Mouse (Mus musculus): ENCODE data around the gene Tmem217. TPM values are rescaled to one million over a fixed set of nuclear protein-coding genes. Genes with fewer than 3 reads are reported as not detected.

Gene Tmem217
- polyA plus RNA-seq, 2 experiments, result 0.09 TPM; not detected in 1

DNA sequence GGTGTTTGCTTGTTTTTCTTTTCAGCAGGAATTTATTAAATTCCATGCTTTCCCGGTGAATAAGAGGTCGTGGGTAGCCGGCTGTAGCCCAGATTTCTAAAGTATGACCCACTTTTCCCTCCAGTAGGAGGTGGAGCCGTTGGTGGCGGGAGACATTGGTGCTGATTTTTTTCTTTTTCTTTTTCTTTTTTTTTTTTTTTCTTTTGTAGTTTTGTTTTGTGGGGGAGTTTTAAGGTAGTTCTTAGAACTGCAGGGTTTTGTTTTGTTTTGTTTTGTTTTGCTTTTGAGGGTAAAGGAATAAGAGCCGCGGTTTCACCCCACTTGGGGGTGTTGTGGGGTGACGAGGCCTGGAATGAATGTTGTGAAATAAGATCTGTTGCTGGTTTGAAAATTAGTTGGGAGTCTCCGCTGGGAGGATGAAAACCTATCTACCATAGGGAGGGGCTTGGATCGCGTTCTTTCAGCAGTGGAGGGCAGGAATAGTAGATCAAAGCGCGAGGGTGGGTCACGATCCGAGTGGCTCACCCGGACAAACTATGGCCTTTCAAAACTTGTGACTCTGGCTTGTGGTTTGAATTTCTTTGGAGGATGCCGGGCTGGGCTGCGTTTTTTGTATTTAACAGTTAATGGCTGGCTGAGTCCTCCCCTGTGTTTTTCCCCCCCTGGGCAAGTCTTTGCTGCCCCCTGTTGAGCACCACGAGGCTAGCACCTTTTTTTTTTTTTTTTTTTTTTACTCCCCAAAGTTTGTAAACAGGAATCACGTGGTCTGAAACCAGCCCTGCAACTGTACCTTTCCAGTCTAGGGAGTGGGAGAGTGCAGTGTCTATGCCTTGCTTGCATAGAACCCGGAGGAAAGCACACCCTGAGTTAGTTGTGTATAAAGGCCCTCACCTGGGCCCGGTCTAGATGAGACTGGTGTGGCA is 59.7 kb downstream of the Tmem217 start:
- TF ChIP-seq EP300 (IDR thresholded peaks at IDR 0.05; ENCODE audit: low read depth), result peak; percentile 26; the same call in 1 of the 2 replicates
- TF ChIP-seq CTCF (IDR thresholded peaks at IDR 0.05; ENCODE audit: low read depth), result peak; percentile 89
- H3K9me3 ChIP-seq (ENCODE audit: control insufficient read depth, low read length), result no peaks in the 10 kb centered on the region
- peak overlapping the region; percentile 85 for H3K27ac ChIP-seq
- no peak for ATAC-seq (ENCODE audit: insufficient read depth)
- DNase-seq (ENCODE audit: low read depth in 3 of 3, low spot score in 3 of 3), result peak in 1 of 3 experiments; percentile 77
- peaks cover 53% of the 10 kb centered on the region for H3K36me3 ChIP-seq (replicated peaks; ENCODE audit: control insufficient read depth, insufficient read depth, low read depth)
- no peaks in the 10 kb centered on the region for H3K27me3 ChIP-seq (ENCODE audit: control insufficient read depth, insufficient read depth, low read length)
- H3K4me2 ChIP-seq (ENCODE audit: low read depth), result peak overlapping the region; percentile 89
- H3K4me1 ChIP-seq (replicated peaks; ENCODE audit: control insufficient read depth in 2 of 2, insufficient read depth in 2 of 2, low read length in 1 of 2), result peaks cover 25 to 47% of the 10 kb centered on the region in 2 experiments
- 1% methylated on average over 22 of the region's 22 CpGs for WGBS (ENCODE audit: insufficient replicate concordance)
- H3K4me3 ChIP-seq (ENCODE audit: insufficient read depth in 1 of 2, low read depth in 2 of 2, low read length in 2 of 2), result peak overlapping the region; percentile 89 to 90
- H3K9ac ChIP-seq (replicated peaks), result peak overlapping the region; percentile 100

GRCm38 (mm10) chr17:29491591-29492268 is 60.5 kb downstream of the Tmem217 start:
- Histone ChIP-seq H3K36me3 (replicated peaks; ENCODE audit: control insufficient read depth, insufficient read depth, low read depth) (peaks cover 53% of the 10 kb centered on the region), H3K4me2 (ENCODE audit: low read depth) (peak overlapping the region; percentile 89), H3K9me3 (ENCODE audit: control insufficient read depth, low read length) (no peaks in the 10 kb centered on the region), H3K9ac (replicated peaks) (peak overlapping the region; percentile 100), H3K27ac (peak overlapping the region; percentile 85), H3K27me3 (ENCODE audit: control insufficient read depth, insufficient read depth, low read length) (no peaks in the 10 kb centered on the region), H3K4me3 (ENCODE audit: insufficient read depth in 1 of 2, low read depth in 2 of 2, low read length in 2 of 2) (peak overlapping the region; percentile 89 to 90), H3K4me1 (replicated peaks; ENCODE audit: control insufficient read depth in 2 of 2, insufficient read depth in 2 of 2, low read length in 1 of 2) (peaks cover 23 to 43% of the 10 kb centered on the region in 2 experiments)
- ATAC-seq (ENCODE audit: insufficient read depth), result no peak
- TF ChIP-seq CTCF (IDR thresholded peaks at IDR 0.05; ENCODE audit: low read depth), result no peak
- no peak for DNase-seq (ENCODE audit: low read depth in 3 of 3, low spot score in 3 of 3)
- WGBS (ENCODE audit: insufficient replicate concordance), result under 1% methylated on average over 48 of the region's 48 CpGs

GRCm38 (mm10) chr17:29490713-29491581 is 61.2 kb downstream of the Tmem217 start, which contains the start of gene Pim1:
Gene Pim1, plus strand, starts transcription at chr17:29490753.
- peaks cover 45% of the 10 kb centered on the region for H3K36me3 ChIP-seq (replicated peaks; ENCODE audit: control insufficient read depth, insufficient read depth, low read depth)
- DNase-seq (ENCODE audit: low read depth in 3 of 3, low spot score in 3 of 3) (no peak), ATAC-seq (ENCODE audit: insufficient read depth) (peak; percentile 40)
- peak within 1 kb of the TSS; percentile 88 for H3K27ac ChIP-seq
- H3K9me3 ChIP-seq (ENCODE audit: control insufficient read depth, low read length), result no peaks in the 10 kb centered on the region
- peak within 1 kb of the TSS; percentile 100 for H3K9ac ChIP-seq (replicated peaks)
- peak within 1 kb of the TSS; percentile 89 for H3K4me2 ChIP-seq (ENCODE audit: low read depth)
- peak within 1 kb of the TSS; percentile 89 to 90 for H3K4me3 ChIP-seq (ENCODE audit: insufficient read depth in 1 of 2, low read depth in 2 of 2, low read length in 2 of 2)
- peaks cover 23 to 37% of the 10 kb centered on the region in 2 experiments for H3K4me1 ChIP-seq (replicated peaks; ENCODE audit: control insufficient read depth in 2 of 2, insufficient read depth in 2 of 2, low read length in 1 of 2)
- under 1% methylated on average over 84 of the region's 99 CpGs for WGBS (ENCODE audit: insufficient replicate concordance)
- no peak for TF ChIP-seq EP300 (IDR thresholded peaks at IDR 0.05; ENCODE audit: low read depth)
- TF ChIP-seq CTCF (IDR thresholded peaks at IDR 0.05; ENCODE audit: low read depth), result peak; percentile 41
- no peaks in the 10 kb centered on the region for H3K27me3 ChIP-seq (ENCODE audit: control insufficient read depth, insufficient read depth, low read length)

- Histone ChIP-seq H3K27me3 (ENCODE audit: control insufficient read depth, insufficient read depth, low read length) (no peaks in the 10 kb centered on the region), H3K27ac (peak overlapping the region; percentile 88), H3K36me3 (replicated peaks; ENCODE audit: control insufficient read depth, insufficient read depth, low read depth) (peaks cover 39% of the 10 kb centered on the region), H3K9me3 (ENCODE audit: control insufficient read depth, low read length) (no peaks in the 10 kb centered on the region), H3K9ac (replicated peaks) (peak overlapping the region; percentile 89), H3K4me2 (ENCODE audit: low read depth) (peak overlapping the region; percentile 68), H3K4me3 (ENCODE audit: insufficient read depth in 1 of 2, low read depth in 2 of 2, low read length in 2 of 2) (peak overlapping the region; percentile 75 to 90), H3K4me1 (replicated peaks; ENCODE audit: control insufficient read depth in 2 of 2, insufficient read depth in 2 of 2, low read length in 1 of 2) (peaks cover 31 to 43% of the 10 kb centered on the region in 2 experiments)
- peak; percentile 99 for DNase-seq (ENCODE audit: low read depth in 3 of 3, low spot score in 3 of 3)
- under 1% methylated on average over 64 of the region's 68 CpGs for WGBS (ENCODE audit: insufficient replicate concordance)
- peak; percentile 23 for TF ChIP-seq CTCF (IDR thresholded peaks at IDR 0.05; ENCODE audit: low read depth)
- peak; percentile 61; the same call in 1 of the 2 replicates for TF ChIP-seq EP300 (IDR thresholded peaks at IDR 0.05; ENCODE audit: low read depth)
- ATAC-seq (ENCODE audit: insufficient read depth), result peak; percentile 81
Measured at GRCm38 (mm10) chr17:29489971-29490712, 62.0 kb downstream of the Tmem217 start.
